Mouse (Mus musculus) limb, embryonic 12.5 days (tissue): ENCODE measurements around the gene Aoc2. TPM values are rescaled to one million over a fixed set of nuclear protein-coding genes. Genes with fewer than 3 reads are reported as not detected.
"Not testable (repeated sequence)": the region's sequence is repeated elsewhere in the genome, so short reads cannot be mapped to it uniquely, and the experiment has no call there.

Experiments used
- ATAC-seq: fragments of 200-750 bp; cut with Nextera tagmentation; 2 replicates; pipeline ENCODE4 v1.8.0; 2017; ENCODE audit warnings: low read depth, moderate TSS enrichment; ENCODE audit not compliant: insufficient number of reproducible peaks, insufficient read depth, low FRiP score, low TSS enrichment
- H3K27ac ChIP-seq: fragments of 300-500 bp; sonication (generic); 2 replicates; pipeline ENCODE4 v1.5.1; 2016; ENCODE audit warnings: mild to moderate bottlenecking, moderate library complexity
- H3K27me3 ChIP-seq: fragments of 300-500 bp; sonication (generic); 2 replicates; pipeline ENCODE4 v1.6.1; 2016; ENCODE audit warnings: mild to moderate bottlenecking, moderate library complexity
- H3K36me3 ChIP-seq: fragments of 300-500 bp; sonication (generic); 2 replicates; pipeline ENCODE4 v1.6.1; 2016; ENCODE audit warnings: mild to moderate bottlenecking, moderate library complexity
- H3K4me1 ChIP-seq: fragments of 300-500 bp; sonication (generic); replicated peaks from 2 replicates; pipeline ENCODE4 v1.6.1; 2016
- H3K4me2 ChIP-seq: fragments of 300-500 bp; sonication (generic); 2 replicates; pipeline ENCODE4 v1.6.1; 2016; ENCODE audit warnings: mild to moderate bottlenecking, moderate library complexity
- H3K4me3 ChIP-seq: fragments of 300-500 bp; sonication (generic); replicated peaks from 2 replicates; pipeline ENCODE4 v1.5.1; 2016; ENCODE audit warnings: mild to moderate bottlenecking
- H3K9ac ChIP-seq: fragments of 300-500 bp; sonication (generic); replicated peaks from 2 replicates; pipeline ENCODE4 v1.6.1; 2016; ENCODE audit warnings: mild to moderate bottlenecking, moderate library complexity
- H3K9me3 ChIP-seq: fragments of 300-500 bp; sonication (generic); 2 replicates; pipeline ENCODE4 v1.6.1; 2016; ENCODE audit warnings: mild to moderate bottlenecking, moderate library complexity
- WGBS: fragments of 180-500 bp; shearing (Covaris S2); methylation state at CpG from one replicate; pipeline ENCODE4 v1.1.7; 2016; 5-methylcytosine and 5-hydroxymethylcytosine counted together
- polyA plus RNA-seq: library from polyadenylated mRNA; unstranded; fragments of >200 nt; fragmentation: Nextera tagmentation; extraction: Ambion mirVana; gene quantifications from 2 replicates; pipeline ENCODE4 v1.2.1, GENCODE M21; 2016

Gene Aoc2
- polyA plus RNA-seq, 1 experiment from 2014 or later = 2.0 TPM

GRCm38 (mm10) chr11:101315665-101316500 is 9.0 kb upstream of the Aoc2 start, which contains the start of gene Psme3:
TSS of gene Psme3 (plus strand) at chr11:101316213.
- Histone ChIP-seq H3K4me1 (peaks cover 11% of the 10 kb centered on the region), H3K9me3 (no peaks in the 10 kb centered on the region), H3K27ac (peak within 1 kb of the TSS; percentile 66), H3K4me2 (peak within 1 kb of the TSS; percentile 98), H3K36me3 (peaks cover 34% of the 10 kb centered on the region), H3K9ac (peak within 1 kb of the TSS; percentile 85), H3K27me3 (no peaks in the 10 kb centered on the region), H3K4me3 (peak within 1 kb of the TSS; percentile 97)
- peak; percentile 87 for ATAC-seq
- WGBS = under 1% methylated on average over 62 of the region's 62 CpGs

- Histone ChIP-seq H3K27me3 (no peaks in the 10 kb centered on the region), H3K4me1 (peaks cover 11% of the 10 kb centered on the region), H3K9me3 (no peaks in the 10 kb centered on the region), H3K9ac (peak overlapping the region; percentile 85), H3K27ac (peak overlapping the region; percentile 66), H3K4me3 (peak overlapping the region; percentile 97), H3K36me3 (peaks cover 40% of the 10 kb centered on the region), H3K4me2 (peak overlapping the region; percentile 98)
- ATAC-seq = 0 out of 2 replicates have a peak, but pooled peaks have one; percentile 22
- WGBS = under 1% methylated on average over 17 of the region's 17 CpGs
These were observed 8.4 kb upstream of the Aoc2 start for GRCm38 (mm10) chr11:101316501-101316917.

GRCm38 (mm10) chr11:101323609-101324008 is 1.3 kb upstream of the Aoc2 start:
- no peak overlapping the region for H3K9ac ChIP-seq
- H3K27me3 ChIP-seq = no peaks in the 10 kb centered on the region
- no peaks in the 10 kb centered on the region for H3K4me1 ChIP-seq
- ATAC-seq = no peak
- no peak overlapping the region for H3K27ac ChIP-seq
- H3K4me2 ChIP-seq = no peak overlapping the region
- H3K4me3 ChIP-seq = no peak overlapping the region
- no peaks in the 10 kb centered on the region for H3K9me3 ChIP-seq
- peaks cover 79% of the 10 kb centered on the region for H3K36me3 ChIP-seq
- WGBS = 21% methylated on average over 4 of the region's 4 CpGs

- not testable (repeated sequence) for H3K9me3 ChIP-seq, H3K27ac ChIP-seq, H3K4me1 ChIP-seq, H3K4me2 ChIP-seq, H3K9ac ChIP-seq, ATAC-seq, H3K27me3 ChIP-seq, H3K4me3 ChIP-seq
- H3K36me3 ChIP-seq = peaks cover 63% of the 10 kb centered on the region
- 94% methylated on average over 11 of the region's 11 CpGs for WGBS
These were observed 338 bp downstream of the Aoc2 start for GRCm38 (mm10) chr11:101325201-101325600.

- no peak overlapping the region for H3K4me2 ChIP-seq
- H3K36me3 ChIP-seq = peaks cover 54% of the 10 kb centered on the region
- H3K4me1 ChIP-seq = no peaks in the 10 kb centered on the region
- H3K27me3 ChIP-seq = no peaks in the 10 kb centered on the region
- no peaks in the 10 kb centered on the region for H3K9me3 ChIP-seq
- whole genome bisulfite sequencing = 86% methylated on average over 11 of the region's 11 CpGs
- no peak overlapping the region for H3K4me3 ChIP-seq
- H3K27ac ChIP-seq = no peak overlapping the region
- no peak for ATAC-seq
- no peak overlapping the region for H3K9ac ChIP-seq
These were observed 1.3 kb downstream of the Aoc2 start for GRCm38 (mm10) chr11:101326147-101326546.

- H3K27me3 ChIP-seq = no peaks in the 10 kb centered on the region
- no peaks in the 10 kb centered on the region for H3K9me3 ChIP-seq
- ATAC-seq = no peak
- H3K4me2 ChIP-seq = no peak overlapping the region
- no peak overlapping the region for H3K27ac ChIP-seq
- peaks cover 42% of the 10 kb centered on the region for H3K36me3 ChIP-seq
- H3K4me1 ChIP-seq = no peaks in the 10 kb centered on the region
- no peak overlapping the region for H3K9ac ChIP-seq
- H3K4me3 ChIP-seq = no peak overlapping the region
- 60% methylated on average over 3 of the region's 3 CpGs for WGBS
These were observed 2.4 kb downstream of the Aoc2 start for GRCm38 (mm10) chr11:101327311-101327710.

- Histone ChIP-seq H3K27ac (no peak overlapping the region), H3K4me2 (no peak overlapping the region), H3K36me3 (peaks cover 24% of the 10 kb centered on the region), H3K4me1 (peaks cover 3% of the 10 kb centered on the region; the same call in 1 of the 2 replicates), H3K4me3 (no peak overlapping the region), H3K9ac (no peak overlapping the region), H3K27me3 (no peaks in the 10 kb centered on the region), H3K9me3 (no peaks in the 10 kb centered on the region)
- ATAC-seq = no peak
- WGBS = 79% methylated on average over 6 of the region's 6 CpGs
These were observed 4.2 kb downstream of the Aoc2 start for GRCm38 (mm10) chr11:101328941-101329635.

- no peak within 1 kb of the TSS for H3K4me3 ChIP-seq
- H3K27ac ChIP-seq = no peak within 1 kb of the TSS
- peaks cover 9% of the 10 kb centered on the region; the same call in 1 of the 2 replicates for H3K4me1 ChIP-seq
- H3K9ac ChIP-seq = no peak within 1 kb of the TSS
- H3K4me2 ChIP-seq = no peak within 1 kb of the TSS
- no peak for ATAC-seq
- H3K9me3 ChIP-seq = no peaks in the 10 kb centered on the region
- H3K27me3 ChIP-seq = no peaks in the 10 kb centered on the region
- peaks cover 11% of the 10 kb centered on the region for H3K36me3 ChIP-seq
- WGBS = 70% methylated on average over 7 of the region's 7 CpGs
These were observed 5.6 kb downstream of the Aoc2 start, which contains the start of gene Aoc3 for GRCm38 (mm10) chr11:101330371-101330924. TSS of gene Aoc3 (plus strand) at chr11:101330605.

- not testable (repeated sequence) for H3K27ac ChIP-seq, H3K4me2 ChIP-seq, ATAC-seq, H3K27me3 ChIP-seq, H3K36me3 ChIP-seq, H3K9me3 ChIP-seq, H3K9ac ChIP-seq, H3K4me3 ChIP-seq, H3K4me1 ChIP-seq
- 81% methylated on average over 6 of the region's 6 CpGs for WGBS
These were observed 6.1 kb downstream of the Aoc2 start for GRCm38 (mm10) chr11:101330961-101331360.

GRCm38 (mm10) chr11:101332537-101332936 is 7.7 kb downstream of the Aoc2 start:
- ATAC-seq = no peak
- no peaks in the 10 kb centered on the region for H3K9me3 ChIP-seq
- WGBS = 88% methylated on average over 3 of the region's 3 CpGs

GRCm38 (mm10) chr11:101334023-101334422 is 9.2 kb downstream of the Aoc2 start:
- peak overlapping the region; percentile 8; the same call in 1 of the 2 replicates for H3K9ac ChIP-seq
- H3K36me3 ChIP-seq = no peaks in the 10 kb centered on the region
- ATAC-seq = no peak
- H3K4me1 ChIP-seq = peaks cover 26% of the 10 kb centered on the region
- no peak overlapping the region for H3K4me3 ChIP-seq
- WGBS = 24% methylated on average over 10 of the region's 10 CpGs
- no peak overlapping the region for H3K27ac ChIP-seq
- H3K9me3 ChIP-seq = no peaks in the 10 kb centered on the region
- H3K27me3 ChIP-seq = no peaks in the 10 kb centered on the region
- no peak overlapping the region for H3K4me2 ChIP-seq

More at GRCm38 (mm10) chr11:101332537-101332936, 7.7 kb downstream of the Aoc2 start:
- H3K36me3 ChIP-seq = no peaks in the 10 kb centered on the region
- no peaks in the 10 kb centered on the region for H3K27me3 ChIP-seq
- no peak overlapping the region for H3K4me2 ChIP-seq
- no peak overlapping the region for H3K27ac ChIP-seq
- H3K4me3 ChIP-seq = no peak overlapping the region
- no peak overlapping the region for H3K9ac ChIP-seq
- H3K4me1 ChIP-seq = peaks cover 13% of the 10 kb centered on the region
